Mouse (Mus musculus) CH12.LX (cell line): ENCODE results near the gene Palm. TPM values are rescaled to one million over a fixed set of nuclear protein-coding genes. Genes with fewer than 3 reads are reported as not detected.

Experiments used
- DNase-seq: peaks from one replicate; pipeline ENCODE4 v3.0.0-alpha.2; 2013; ENCODE audit errors: extremely low read depth
- H3K27ac ChIP-seq: 2 replicates; pipeline ENCODE4 v1.5.1; 2012; ENCODE audit warnings: low read depth, mild to moderate bottlenecking, control low read depth, moderate library complexity; ENCODE audit not compliant: insufficient read depth
- H3K27me3 ChIP-seq: replicated peaks from 2 replicates; pipeline ENCODE3; 2012; ENCODE audit warnings: inconsistent platforms
- H3K36me3 ChIP-seq, 2 experiments: replicated peaks in 1 of 2; 2 replicates each; pipeline versions ENCODE3 to v1.6.1; 2012; ENCODE audit warnings: inconsistent platforms in 1 of 2, low read length in 1 of 2, mild to moderate bottlenecking in 1 of 2, mixed read lengths in 1 of 2, moderate library complexity in 1 of 2; ENCODE audit not compliant: control insufficient read depth in 1 of 2, insufficient read depth in 1 of 2
- H3K4me1 ChIP-seq, 2 experiments: 2 replicates each; pipeline ENCODE4 v1.6.1; 2012; ENCODE audit warnings: inconsistent platforms in 1 of 2, moderate library complexity in 1 of 2; ENCODE audit not compliant: insufficient read depth in 2 of 2, control insufficient read depth in 1 of 2
- H3K4me2 ChIP-seq: 2 replicates; pipeline ENCODE4 v1.6.1; 2012; ENCODE audit warnings: low read depth, mild to moderate bottlenecking, control low read depth; ENCODE audit not compliant: poor library complexity, insufficient read depth, severe bottlenecking
- H3K4me3 ChIP-seq, 3 experiments: fragments of 150-350 bp in 1 of 3; sonication (generic) in 1 of 3; replicated peaks in 1 of 3; 2 replicates each; pipeline versions ENCODE3 to v1.5.1; 2011 to 2012; ENCODE audit warnings: low read depth in 2 of 3, low read length in 2 of 3, mild to moderate bottlenecking in 2 of 3, moderate library complexity in 2 of 3, control low read depth in 1 of 3, improper control_type of control experiment in 1 of 3, inconsistent platforms in 1 of 3, mixed read lengths in 1 of 3; ENCODE audit not compliant: poor library complexity in 1 of 3
- H3K79me2 ChIP-seq: replicated peaks from 2 replicates; pipeline ENCODE4 v1.6.1; 2012; ENCODE audit warnings: mild to moderate bottlenecking, moderate library complexity; ENCODE audit not compliant: control insufficient read depth, poor library complexity, insufficient read depth, severe bottlenecking; ENCODE audit errors: extremely low read depth
- H3K9ac ChIP-seq: 2 replicates; pipeline ENCODE4 v1.6.1; 2012; ENCODE audit warnings: low read depth, mild to moderate bottlenecking, control low read depth, moderate library complexity; ENCODE audit not compliant: insufficient read depth
- H3K9me3 ChIP-seq: replicated peaks from 2 replicates; pipeline ENCODE3; 2012; ENCODE audit warnings: low read length, inconsistent platforms, mixed read lengths
- BHLHE40 ChIP-seq: IDR thresholded peaks from 2 replicates; pipeline ENCODE4 v1.6.1; 2011; ENCODE audit warnings: mild to moderate bottlenecking, low read depth, low read length, improper control_type of control experiment
- CHD2 ChIP-seq: IDR thresholded peaks from 2 replicates; pipeline ENCODE4 v1.6.1; 2011; ENCODE audit warnings: low read length, improper control_type of control experiment
- EP300 ChIP-seq: IDR thresholded peaks from 2 replicates; pipeline ENCODE4 v1.6.1; 2011; ENCODE audit warnings: low read length, improper control_type of control experiment
- KAT2A ChIP-seq: IDR thresholded peaks from 2 replicates; pipeline ENCODE4 v1.6.1; 2012; ENCODE audit warnings: low read length, improper control_type of control experiment, inconsistent platforms; ENCODE audit not compliant: insufficient replicate concordance
- MAX ChIP-seq: IDR thresholded peaks from 2 replicates; pipeline ENCODE4 v1.6.1; 2011; ENCODE audit warnings: low read length, improper control_type of control experiment
- MEF2A ChIP-seq: IDR thresholded peaks from 2 replicates; pipeline ENCODE4 v1.6.1; 2014; ENCODE audit warnings: low read depth, mild to moderate bottlenecking, inconsistent platforms, low read length, improper control_type of control experiment, borderline replicate concordance
- MYC ChIP-seq: IDR thresholded peaks from 2 replicates; pipeline ENCODE4 v1.6.1; 2011; ENCODE audit warnings: low read depth, mild to moderate bottlenecking, improper control_type of control experiment, low read length
- NELFE ChIP-seq: IDR thresholded peaks from 2 replicates; pipeline ENCODE4 v1.6.1; 2011; ENCODE audit warnings: low read depth, low read length, improper control_type of control experiment
- SIN3A ChIP-seq: IDR thresholded peaks from 2 replicates; pipeline ENCODE4 v1.6.1; 2012; ENCODE audit warnings: low read length, improper control_type of control experiment, inconsistent platforms
- USF1 ChIP-seq: IDR thresholded peaks from 2 replicates; pipeline ENCODE4 v1.6.1; 2014; ENCODE audit warnings: low read depth, mild to moderate bottlenecking, inconsistent platforms, low read length, improper control_type of control experiment
- dilution Hi-C: fragments of 300-500 bp; cut with MboI; formaldehyde crosslinking; loops from 2 replicates; pipeline ENCODE4 v1.14.3; 2020; ENCODE audit warnings: low sequenced_read_pairs; ENCODE audit not compliant: extremely low pct_unique_long_range_greater_than_20kb, extremely low pct_ligation_motif_present
- in situ Hi-C: fragments of 300-500 bp; cut with MboI; formaldehyde crosslinking; loops from 3 replicates; pipeline ENCODE4 v1.14.3; 2019; ENCODE audit warnings: low sequenced_read_pairs, low pct_ligation_motif_present, low pct_unique_long_range_greater_than_20kb, mixed read lengths
- polyA plus RNA-seq: library from polyadenylated mRNA; unstranded; fragments of >175 nt; gene quantifications from 2 replicates; pipeline ENCODE4 v1.2.1, GENCODE M21; 2012; ENCODE audit warnings: low read depth; ENCODE audit not compliant: insufficient read length
- total RNA-seq, 2 experiments: library from RNA; depleted of rRNA; stranded (reverse); fragments of 300-350 nt in 1 of 2; fragments of >200 nt in 1 of 2; gene quantifications; 2 replicates each; pipeline ENCODE4 v1.2.3; 2012 to 2014

Gene Palm
- total and polyA plus RNA-seq, 3 experiments, result 0.78 to 5.3 (median 2.5) TPM

DNA sequence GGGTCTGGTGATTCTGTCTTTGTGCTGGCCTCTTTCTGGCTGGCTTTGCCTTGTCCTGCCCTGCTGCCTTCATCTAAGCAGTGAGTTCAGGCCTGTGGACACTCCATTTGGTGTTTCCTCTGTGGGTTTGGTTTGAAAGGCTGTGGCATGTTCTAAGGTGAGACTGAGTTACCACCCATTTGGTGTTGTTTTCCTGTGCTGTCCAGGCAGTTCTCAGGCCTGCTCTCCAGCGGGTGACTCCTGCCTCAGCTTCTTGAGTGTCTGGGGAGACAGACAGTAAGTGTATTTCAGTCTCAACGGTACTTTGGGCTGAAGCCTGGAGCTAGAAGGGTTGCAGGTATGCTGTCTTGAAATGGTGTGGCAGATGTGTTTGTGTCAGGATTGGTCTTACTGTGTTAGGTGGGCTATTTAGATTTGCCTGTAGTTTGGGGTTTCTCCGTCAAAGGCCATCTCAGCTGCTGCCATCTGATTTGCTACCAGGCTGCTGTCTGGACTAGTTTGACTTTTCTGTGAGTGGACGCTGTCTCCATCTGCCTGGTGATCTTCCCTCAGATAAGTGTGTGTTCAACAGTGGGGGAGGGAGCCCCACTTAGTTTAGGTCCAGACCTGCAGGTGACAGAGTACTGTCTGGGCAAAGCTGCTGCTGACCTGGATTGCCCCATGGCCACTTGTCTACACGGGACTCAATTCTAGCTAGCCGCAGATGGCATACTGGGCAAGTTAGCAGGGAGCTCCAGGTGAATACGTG is 63.5 kb downstream of the Palm start:
- peaks cover 59% of the 10 kb centered on the region for H3K79me2 ChIP-seq
- H3K27ac ChIP-seq, result no peak overlapping the region
- peak overlapping the region; percentile 90 to 100 (median 100) for H3K4me3 ChIP-seq
- DNase-seq, result no peak
- no peak for TF ChIP-seq MEF2A
- TF ChIP-seq USF1, result no peak
- no peak for TF ChIP-seq NELFE
- no peak for TF ChIP-seq CHD2
- TF ChIP-seq BHLHE40, result no peak
- no peak for TF ChIP-seq MAX
- TF ChIP-seq SIN3A, result 0 out of 2 replicates have a peak, but pooled peaks have one; percentile 37
- TF ChIP-seq, all 38 proteins: peak for 1
- dilution Hi-C loops, result no loop called here
- Histone ChIP-seq H3K9me3 (no peaks in the 10 kb centered on the region), H3K4me1 (peaks cover 11 to 36% of the 10 kb centered on the region in 2 experiments), H3K9ac (peak overlapping the region; percentile 99), H3K4me2 (peak overlapping the region; percentile 53), H3K36me3 (peaks cover 57 to 61% of the 10 kb centered on the region in 2 experiments), H3K27me3 (no peaks in the 10 kb centered on the region)
- in situ Hi-C loops, result no loop called here

DNA sequence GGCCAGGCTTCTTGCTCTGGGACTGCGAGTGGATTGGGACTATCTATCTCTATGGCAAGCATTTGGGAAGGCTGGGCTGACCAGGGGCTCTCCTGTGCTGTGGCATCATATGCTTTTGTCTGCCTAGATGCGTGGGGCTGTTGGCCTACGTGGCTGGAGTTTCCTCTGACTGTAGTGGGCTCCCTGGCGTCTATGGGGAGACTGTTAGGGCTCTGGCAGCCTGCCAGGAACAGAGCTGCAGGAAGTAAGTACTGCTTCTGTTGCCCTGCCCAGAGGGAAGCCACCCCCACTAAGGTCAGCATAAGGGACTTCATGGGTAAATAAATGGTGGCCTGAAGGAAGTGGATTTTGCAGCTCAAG is 64.1 kb downstream of the Palm start:
- H3K36me3 ChIP-seq, result peaks cover 62 to 66% of the 10 kb centered on the region in 2 experiments
- no peaks in the 10 kb centered on the region for H3K27me3 ChIP-seq
- dilution Hi-C loops (no loop called here), in situ Hi-C loops (no loop called here)
- no peak for DNase-seq
- peak overlapping the region in 2 of 3 experiments; percentile 90 to 100 for H3K4me3 ChIP-seq
- peaks cover 61% of the 10 kb centered on the region for H3K79me2 ChIP-seq
- H3K9ac ChIP-seq, result no peak overlapping the region; the same call in none of the 2 replicates
- H3K4me2 ChIP-seq, result peak overlapping the region; percentile 53
- H3K9me3 ChIP-seq, result no peaks in the 10 kb centered on the region
- no peak overlapping the region for H3K27ac ChIP-seq
- TF ChIP-seq SIN3A (peak; percentile 30; the same call in 1 of the 2 replicates), EP300 (no peak)
- TF ChIP-seq, all 38 proteins: peak for 1
- peaks cover 11 to 31% of the 10 kb centered on the region in 2 experiments for H3K4me1 ChIP-seq

DNA sequence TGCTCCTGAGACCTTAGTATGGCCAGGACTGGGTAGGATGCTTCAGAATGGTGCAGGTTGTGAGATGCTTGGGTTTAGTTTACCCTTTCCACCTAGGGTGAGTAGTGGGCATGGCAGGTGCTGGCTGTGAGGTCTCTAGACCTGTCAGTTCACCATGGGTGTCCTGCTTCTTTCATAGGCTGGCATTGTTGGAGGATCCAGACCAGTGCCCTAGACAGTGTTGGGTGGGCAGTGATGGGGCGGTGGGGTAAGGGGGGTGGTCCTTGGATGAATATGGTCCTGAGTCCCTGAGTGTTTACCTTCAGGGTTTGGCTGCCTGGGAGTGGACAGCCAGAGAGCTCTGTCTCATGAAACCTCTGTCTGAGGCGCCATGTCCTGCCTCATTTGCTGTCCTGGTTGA is 64.5 kb downstream of the Palm start:
- H3K4me2 ChIP-seq, result peak overlapping the region; percentile 53; the same call in 1 of the 2 replicates
- DNase-seq, result no peak
- H3K4me3 ChIP-seq, result peak overlapping the region in 1 of 3 experiments; percentile 100
- peaks cover 61% of the 10 kb centered on the region for H3K79me2 ChIP-seq
- H3K36me3 ChIP-seq, result peaks cover 67 to 71% of the 10 kb centered on the region in 2 experiments
- H3K27ac ChIP-seq, result no peak overlapping the region
- peaks cover 11 to 26% of the 10 kb centered on the region in 2 experiments for H3K4me1 ChIP-seq
- TF ChIP-seq KAT2A, result no peak
- TF ChIP-seq MYC, result no peak
- no peaks in the 10 kb centered on the region for H3K27me3 ChIP-seq
- H3K9ac ChIP-seq, result no peak overlapping the region
- no peaks in the 10 kb centered on the region for H3K9me3 ChIP-seq
- dilution Hi-C loops, result no loop called here
- in situ Hi-C loops, result no loop called here
